Mouse (Mus musculus) skeletal muscle tissue, adult 2 months (tissue): ENCODE measurements around the gene Aspa.
"Not testable (repeated sequence)": the region's sequence is repeated elsewhere in the genome, so short reads cannot be mapped to it uniquely, and the experiment has no call there.

Experiments used
- DNase-seq: peaks from one replicate; pipeline ENCODE4 v3.0.0-alpha.2; 2012; ENCODE audit warnings: low read depth, low spot score

Aspa gene

DNA sequence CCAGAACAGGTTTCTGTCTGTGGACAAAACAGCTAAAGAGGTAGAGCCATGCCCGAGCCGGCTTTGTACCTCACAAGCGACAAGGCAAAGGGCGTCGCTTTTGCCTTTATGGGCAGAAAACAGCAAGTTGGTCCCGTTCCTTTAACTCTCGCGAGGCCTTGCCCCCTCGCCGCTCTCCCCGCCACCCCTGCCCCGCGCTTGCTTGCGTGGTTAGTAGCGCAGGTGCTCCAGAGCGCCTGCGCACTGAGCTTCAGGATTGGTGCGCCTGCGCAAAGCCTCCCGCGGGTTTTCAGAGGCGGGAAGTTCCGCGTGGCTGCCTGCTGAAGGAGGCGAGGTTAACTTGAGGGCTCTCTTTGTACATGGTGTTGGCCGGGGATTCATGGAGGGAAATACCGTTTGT lies at the start of gene Aspa, which contains the start of the genes Gm49340 and Spata22:
Gene Aspa, minus strand, starts transcription at position 155 of the 400 bp plus-strand sequence.
Gene Gm49340, plus strand, starts transcription at position 300 of the 400 bp plus-strand sequence.
Gene Spata22, plus strand, starts transcription at position 300 of the 400 bp plus-strand sequence.
- DNase-seq = no peak

DNA sequence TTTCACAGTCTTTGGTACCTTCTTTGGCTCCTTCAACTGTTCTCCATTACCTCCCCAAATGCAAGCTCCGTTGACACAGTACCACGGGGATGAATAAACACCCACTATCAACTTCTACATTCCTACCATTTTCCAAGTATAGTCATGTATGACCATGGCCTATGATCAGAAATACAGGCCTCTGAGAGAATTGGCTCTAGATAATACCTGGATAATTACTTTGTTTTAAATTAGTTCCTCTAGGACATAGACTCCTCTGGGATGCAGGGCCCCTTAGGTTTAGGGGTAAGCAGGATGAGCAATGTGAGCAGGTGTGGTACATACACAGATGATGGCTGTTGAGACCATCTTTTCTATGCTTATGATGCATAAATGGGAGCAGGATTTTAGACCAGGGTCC lies 41.5 kb upstream of the Aspa start, which contains the start of gene Olfr376:
Gene Olfr376, plus strand, starts transcription at position 301 of the 400 bp plus-strand sequence.
- DNase-seq = no peak

DNA sequence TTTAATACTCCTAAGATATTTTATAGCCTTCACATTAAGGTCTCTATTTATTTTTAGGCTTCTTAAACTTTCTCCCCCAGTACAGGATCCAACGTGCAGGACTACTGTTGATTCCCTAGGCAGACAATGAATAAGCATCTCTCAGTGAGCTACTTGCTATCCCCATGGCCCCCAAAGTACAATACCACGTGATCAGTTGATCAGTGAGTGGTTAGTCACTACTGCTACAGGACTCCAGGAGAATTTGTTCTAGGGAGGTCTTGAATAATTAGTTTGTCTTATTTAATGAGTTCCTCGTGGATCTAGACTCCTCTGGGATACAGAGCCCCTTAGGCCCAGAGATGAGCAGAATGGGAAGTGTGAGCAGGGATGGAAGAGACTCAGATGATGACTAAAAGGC lies 21.1 kb upstream of the Aspa start, which contains the start of gene Olfr20:
Gene Olfr20, plus strand, starts transcription at position 301 of the 400 bp plus-strand sequence.
- no peak for DNase-seq

DNA sequence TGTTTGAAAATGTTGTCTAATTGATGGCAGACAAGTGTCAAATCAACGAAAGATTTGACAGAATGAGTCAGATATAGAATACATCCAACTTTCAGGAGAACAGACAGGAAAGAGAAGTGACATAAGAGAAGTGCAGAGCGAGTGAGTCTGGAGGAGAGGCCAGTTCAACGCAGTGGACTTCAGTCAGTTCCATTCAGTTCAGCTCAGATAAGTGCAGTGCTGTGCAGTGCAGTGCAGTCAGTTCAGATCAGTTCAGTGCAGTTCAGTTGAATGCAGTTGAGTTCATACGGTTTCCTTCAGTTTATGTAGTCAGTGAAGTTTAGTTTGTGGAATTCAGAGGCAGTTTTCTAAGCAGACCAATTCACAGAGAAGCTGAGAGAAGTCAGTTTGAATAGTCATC lies 7.5 kb upstream of the Aspa start:
- no peak for DNase-seq

DNA sequence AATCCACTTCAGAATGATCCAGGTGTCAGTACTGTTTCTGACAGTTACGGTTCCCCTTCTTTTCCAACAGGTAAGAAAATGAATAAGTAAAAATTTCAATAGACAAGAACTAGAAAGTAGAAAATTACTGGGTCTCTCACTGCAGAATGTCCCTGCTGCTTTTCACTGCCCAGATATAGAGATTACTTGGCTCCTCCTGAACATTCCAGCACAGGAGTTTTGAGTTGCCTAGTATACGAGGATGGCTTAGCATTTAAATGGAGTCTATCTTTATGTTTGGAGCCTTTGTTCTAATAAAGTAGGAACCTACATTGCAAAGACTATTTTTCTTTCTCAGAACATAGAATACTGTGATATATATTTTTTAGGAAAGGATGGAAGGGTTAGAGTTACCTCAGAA lies 4.0 kb upstream of the Aspa start:
- no peak for DNase-seq

DNA sequence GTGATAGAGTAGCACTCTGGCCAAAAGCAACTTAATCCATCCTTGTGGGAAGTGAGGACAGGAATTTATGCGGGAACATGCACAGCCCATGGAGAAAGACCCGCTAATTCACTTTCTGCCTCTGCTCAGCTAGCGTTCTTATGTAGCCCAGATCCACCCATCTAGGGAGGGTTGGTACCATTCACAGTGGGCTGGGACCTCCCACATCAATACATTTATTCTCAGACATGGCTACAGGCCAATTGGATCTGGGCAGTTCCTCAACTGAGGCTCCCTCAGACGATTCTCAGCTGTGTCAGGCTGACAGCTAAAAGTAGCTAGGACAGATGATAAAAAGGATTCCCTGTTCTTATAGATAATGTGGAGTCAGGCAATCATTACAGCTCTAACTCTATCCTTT lies 2.0 kb downstream of the Aspa start:
- DNase-seq = no peak

DNA sequence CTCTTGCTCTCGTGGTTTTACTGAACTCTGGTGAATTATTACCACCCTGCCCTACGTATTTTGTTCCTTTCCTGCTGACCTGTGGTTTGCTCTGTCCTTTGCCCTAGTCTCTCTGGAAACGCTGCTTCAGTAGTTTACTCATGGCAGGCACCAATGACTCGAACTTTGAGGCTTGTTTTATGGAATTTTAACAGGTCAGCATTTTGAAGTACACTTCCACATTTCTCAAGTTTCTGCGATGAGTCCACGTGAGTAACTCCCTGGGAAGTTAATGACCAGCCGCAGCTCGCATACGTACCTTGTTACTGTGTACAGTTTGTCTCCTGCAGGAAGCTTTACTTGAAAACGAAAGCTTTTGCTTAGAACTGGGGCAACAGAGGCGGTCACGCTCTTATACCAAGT lies 2.9 kb downstream of the Aspa start:
- DNase-seq = peak; percentile 21

DNA sequence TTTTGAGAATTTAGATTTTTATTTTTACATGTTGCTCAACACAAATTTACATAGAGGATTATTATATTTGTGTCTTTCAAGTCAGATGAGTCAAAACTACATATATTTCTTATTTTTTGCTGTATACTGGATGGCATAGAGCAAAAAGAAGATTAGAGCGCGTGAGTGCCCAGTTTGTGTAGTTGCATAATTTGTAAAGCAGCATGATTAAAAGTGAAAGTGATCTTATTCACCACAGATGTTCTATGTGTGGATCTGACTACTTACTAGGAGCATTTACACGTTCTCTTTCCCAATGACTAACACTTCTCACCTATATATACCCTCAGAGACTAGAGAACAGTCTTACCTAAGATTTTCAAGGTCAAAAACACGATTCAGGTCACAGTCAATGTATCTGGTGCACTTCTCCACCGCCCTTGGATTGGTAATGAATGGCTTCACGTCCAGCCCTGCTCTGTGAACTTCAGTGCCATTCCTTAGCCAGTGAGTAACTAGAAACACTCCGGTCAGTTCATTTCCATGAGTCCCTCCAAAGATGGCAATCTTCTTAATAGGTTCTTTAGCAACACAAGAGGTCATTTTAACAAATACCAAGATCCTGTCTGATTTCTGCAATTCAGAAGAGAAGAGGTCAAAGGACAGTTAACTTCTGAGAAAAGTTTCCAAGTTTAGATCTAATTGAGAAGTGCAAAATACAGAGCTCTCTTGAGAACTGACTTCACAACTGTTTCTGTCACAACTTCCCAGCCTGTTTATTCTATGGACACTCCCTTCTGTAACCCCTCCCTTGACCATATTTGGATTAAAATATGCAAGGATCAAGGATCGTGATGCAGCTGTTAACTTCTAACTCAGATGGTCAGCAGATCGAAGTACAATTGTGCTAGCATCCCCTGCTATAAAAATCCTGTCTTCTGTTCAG lies 5.2 kb downstream of the Aspa start:
- DNase-seq = peak; percentile 12

DNA sequence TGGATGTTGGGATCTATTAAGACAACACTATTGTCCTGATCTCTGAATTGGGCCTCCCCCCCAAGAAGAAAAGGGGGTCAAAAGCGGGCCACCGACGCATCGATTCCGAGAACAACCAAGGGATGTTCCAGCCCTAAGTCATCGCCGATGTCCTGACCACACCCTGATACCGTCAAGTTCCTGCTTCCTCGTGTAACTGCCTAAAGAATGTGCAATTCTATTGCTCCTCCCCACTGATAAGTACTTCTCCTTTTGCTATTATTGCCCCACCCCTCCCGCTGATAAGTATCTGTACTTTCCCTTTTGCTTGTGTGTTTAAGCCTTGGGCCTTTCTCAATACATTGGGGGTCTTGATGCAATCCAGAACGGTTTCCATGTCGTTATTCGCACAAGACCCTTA lies 8.3 kb downstream of the Aspa start:
- not testable (repeated sequence) for DNase-seq

DNA sequence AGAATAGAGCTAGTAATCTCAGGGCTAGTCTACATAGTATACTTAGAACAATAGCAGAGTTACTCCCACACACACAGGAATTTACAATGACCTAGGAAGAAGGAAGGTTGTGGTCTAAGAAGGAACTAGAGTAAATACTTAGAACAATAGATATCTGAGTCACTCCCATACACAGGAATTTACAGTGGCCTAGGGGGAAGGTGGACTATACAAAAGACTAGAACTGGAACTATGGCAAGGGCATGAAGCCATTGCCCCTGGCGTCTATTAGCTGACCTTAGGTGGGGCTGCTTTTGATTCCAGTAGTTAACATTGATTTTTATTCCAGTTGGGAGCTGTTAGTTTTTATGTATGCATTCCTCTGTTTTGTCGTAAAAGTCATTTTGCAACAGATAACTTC lies 10.8 kb downstream of the Aspa start:
- not testable (repeated sequence) for DNase-seq

DNA sequence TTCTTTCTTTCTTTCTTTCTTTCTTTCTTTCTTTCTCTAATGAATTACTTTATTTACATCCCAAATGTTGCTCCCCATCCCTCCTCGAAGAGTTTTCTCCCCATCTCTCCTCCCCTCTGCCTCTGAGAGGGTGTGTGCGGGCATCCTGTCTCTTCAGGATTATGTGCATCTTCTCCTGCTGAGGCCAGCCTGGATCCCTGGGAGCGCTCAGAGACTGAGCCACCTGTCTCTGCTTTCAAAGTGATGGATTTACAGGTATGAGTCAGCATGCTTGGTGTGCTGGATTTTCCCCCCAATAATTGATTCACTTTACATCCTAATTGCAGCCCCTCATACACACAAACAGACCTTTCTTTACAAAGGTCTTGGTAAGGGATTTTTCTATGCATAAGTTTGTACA lies 13.4 kb downstream of the Aspa start:
- no peak for DNase-seq

DNA sequence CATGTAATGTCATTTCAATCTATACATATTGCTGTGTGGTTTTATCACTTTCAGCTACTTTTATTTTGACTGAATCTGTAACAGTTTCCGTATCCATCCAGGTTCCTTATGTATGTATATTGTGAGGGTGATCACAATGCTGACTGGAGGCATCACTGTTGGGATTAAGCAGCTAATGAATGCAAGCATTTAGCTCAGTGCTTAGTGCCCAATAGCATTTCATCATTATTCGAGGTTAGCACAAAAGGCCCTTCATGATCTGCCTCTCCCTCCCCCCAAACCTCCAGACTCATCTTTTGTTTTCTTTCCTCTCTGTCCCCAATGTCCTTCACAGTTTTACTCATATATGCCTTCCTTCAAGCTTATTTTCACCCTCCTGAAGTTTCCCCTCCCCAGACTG lies 26.3 kb downstream of the Aspa start:
- DNase-seq = no peak

DNA sequence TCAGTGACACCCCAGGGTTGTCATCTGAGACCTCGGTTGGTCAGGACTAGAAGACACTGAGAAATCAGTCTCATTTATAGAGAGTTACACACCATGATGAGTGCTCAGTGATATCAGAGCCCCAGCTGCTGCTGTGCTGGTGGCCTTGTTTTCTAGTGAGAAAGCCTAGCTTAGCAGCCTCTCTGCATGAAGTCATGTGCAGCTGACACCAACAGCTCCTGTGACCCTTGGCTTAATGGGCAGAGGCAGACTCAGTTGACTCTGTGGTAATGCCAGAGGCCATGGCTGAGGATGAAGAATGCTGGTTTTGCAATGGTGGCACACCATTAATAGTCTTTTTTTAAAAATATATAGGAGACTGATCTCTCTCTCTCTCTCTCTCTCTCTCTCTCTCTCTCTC lies 39.8 kb downstream of the Aspa start:
- DNase-seq = no peak

DNA sequence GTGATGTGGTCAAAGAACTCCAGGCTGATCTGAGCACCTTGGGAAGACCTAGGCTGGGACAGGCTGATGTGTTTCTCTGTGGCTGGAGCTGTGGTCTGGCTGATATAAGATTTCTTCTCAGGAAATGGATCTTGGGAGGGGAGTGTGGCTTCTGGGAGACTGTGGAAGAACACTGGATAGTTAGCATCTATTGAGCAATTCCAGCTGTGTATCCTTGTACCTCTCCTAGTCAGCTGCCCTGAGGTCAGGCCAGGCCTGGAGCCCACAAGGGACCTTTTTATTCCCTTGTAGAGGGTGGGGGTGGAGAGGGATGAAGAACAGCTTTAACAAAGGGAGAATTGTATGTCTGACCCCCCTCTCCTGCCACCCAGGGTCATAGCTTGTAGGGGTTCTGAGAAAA lies 45.0 kb downstream of the Aspa start:
- DNase-seq = peak; percentile 40

DNA sequence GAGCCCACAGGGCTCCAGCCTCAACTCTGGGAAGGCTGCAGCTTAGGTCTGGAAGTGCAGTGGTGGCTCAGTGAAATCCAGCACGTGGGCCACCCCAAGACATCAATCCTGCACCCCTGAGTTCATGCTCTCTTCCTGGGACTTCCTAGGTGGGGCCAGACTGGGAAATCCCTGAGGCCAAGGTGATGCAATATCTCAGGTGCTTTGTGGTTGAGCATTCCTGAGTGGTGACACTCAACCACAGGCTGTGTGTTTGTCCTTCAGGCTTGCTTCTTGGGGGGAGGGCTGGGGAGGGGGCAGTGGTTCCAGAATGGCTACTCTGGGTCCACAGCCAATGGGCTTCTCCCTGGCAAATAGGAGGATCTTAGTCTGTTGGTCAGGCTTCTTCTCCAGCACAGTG lies 45.5 kb downstream of the Aspa start:
- DNase-seq = no peak

DNA sequence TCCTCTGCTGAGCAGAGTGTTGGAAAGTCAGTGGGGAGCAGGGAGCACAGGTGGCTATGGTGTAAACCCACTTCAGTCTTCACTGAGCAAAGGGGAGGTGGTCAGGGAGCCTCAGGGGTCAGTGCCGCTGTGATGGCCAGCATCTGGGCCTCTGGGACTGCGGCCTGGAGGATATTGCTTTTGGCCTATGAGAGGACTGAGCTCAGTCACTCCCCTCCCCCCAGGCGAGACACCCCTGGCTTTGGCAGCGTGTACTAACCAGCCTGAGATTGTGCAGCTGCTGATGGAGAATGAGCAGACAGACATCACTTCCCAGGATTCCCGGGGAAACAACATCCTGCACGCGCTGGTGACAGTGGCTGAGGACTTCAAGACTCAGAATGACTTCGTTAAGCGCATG lies 46.0 kb downstream of the Aspa start:
- DNase-seq = no peak

DNA sequence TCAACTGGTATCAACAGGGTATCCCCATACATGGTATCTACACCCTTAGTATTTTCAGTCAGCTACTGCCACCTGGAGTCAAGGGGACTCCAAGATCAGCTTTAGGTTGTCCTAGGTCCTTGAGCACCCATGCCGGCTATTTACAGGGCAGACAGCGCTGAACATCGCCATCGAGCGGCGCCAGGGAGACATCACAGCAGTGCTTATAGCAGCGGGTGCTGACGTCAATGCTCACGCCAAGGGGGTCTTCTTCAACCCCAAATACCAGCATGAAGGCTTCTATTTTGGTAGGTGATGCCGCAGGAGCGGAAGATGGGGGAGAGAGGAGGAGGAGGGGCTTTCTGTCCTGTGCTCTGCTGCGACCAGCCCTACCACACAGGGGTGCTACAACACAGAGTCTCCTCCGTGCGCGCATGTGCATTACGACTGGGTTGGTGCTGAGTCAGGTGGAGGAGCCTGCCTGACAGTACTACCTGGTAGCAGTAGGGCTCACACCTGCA lies 47.8 kb downstream of the Aspa start:
- peak; percentile 43 for DNase-seq

DNA sequence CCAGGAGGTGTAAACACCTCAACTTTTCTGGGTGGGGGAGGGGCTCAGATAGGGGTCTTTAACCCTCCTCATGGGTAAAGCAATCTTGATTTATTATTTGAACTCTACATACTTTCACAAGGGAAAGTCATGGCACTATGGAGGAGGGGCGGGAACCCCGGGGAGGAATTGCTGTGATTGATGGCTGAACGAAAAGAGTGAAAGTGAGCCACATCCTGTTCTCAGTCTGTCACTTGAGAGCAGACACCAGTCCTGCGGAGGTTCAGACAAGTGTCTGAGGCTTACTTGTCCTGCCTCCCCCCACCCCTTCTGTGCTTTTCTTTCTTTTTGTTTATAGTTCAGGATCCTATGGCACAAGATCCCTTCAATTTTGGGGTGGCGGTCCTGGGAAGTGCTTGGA lies 48.7 kb downstream of the Aspa start:
- DNase-seq = no peak

DNA sequence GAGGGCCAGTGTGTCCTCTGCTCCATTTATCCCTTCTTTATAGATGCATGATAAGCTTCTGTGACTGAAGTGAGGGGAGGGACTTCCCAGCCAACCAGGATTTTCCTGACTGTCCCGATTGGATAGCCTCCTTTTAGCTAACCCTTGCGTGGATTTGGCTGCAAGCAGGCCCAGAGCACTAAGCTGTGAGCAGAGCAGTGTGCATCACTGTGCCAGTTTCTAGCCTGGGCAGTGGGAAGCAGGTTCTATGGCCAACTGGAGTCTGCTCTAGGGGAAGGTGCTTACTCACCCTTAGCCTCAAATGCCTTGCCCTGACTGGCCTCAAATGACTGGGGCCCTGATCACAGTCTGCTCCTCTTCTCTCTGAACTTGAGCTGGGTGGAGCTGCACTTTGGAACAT lies 54.6 kb downstream of the Aspa start:
- peak; percentile 39 for DNase-seq

DNA sequence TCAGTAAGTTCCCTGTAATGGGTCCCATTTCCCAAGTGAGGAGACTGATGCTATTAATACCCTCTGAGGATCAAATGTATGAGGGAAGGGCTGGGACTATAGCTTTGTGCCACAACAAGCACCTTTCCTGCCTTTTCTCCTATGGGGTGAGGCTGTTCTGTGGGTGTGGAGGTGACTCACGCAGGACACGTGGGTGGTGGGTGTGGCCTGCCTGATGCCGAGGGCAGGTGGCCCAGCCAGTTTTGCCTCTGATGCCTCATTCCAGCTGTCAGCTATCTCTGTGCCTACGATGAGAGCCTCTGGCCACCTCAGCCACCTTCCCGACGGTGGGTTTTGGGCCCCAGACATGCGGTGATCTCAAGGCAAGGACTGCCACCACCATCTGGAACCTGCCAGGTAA lies 62.1 kb downstream of the Aspa start, which contains the start of gene Trpv3:
Gene Trpv3, plus strand, starts transcription at position 122 of the 400 bp plus-strand sequence.
- no peak for DNase-seq

DNA sequence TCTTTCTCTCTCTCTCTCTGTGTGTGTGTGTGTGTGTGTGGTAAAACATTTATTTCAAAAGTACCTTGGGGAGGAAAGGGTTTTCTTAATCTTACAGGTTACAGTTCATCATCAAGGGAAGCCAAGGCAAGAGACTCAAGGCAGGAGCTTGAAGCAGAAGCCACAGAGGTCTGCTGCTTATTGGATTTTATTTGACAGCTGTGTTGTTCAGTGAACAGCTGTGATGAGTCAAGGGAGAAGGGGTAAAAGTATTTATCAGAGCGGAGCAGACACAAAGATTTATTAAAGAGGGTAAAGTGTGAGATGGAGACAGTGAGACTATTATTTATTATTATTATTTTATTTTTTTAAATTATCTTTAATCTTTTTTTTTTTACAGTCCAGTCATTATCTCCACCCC lies 68.0 kb downstream of the Aspa start:
- no peak for DNase-seq

DNA sequence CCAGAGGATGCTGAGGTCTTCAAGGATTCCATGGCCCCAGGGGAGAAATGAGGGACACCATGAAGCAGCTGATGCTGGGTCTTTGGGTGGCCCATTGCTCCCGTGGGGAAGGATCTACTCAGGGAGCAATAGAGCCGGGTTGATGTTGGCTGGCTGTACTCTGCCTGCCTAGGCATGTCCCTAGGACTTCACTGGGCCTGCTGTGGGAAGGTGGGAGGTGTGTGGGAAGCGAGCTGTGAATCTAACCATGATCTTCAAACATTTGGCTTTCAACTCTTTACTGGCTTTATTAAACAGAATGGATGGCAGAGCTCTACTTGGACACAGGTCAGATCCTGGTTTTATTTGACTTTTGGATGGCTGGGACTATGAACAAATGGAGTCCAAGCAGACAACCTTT lies 68.9 kb downstream of the Aspa start:
- no peak for DNase-seq

DNA sequence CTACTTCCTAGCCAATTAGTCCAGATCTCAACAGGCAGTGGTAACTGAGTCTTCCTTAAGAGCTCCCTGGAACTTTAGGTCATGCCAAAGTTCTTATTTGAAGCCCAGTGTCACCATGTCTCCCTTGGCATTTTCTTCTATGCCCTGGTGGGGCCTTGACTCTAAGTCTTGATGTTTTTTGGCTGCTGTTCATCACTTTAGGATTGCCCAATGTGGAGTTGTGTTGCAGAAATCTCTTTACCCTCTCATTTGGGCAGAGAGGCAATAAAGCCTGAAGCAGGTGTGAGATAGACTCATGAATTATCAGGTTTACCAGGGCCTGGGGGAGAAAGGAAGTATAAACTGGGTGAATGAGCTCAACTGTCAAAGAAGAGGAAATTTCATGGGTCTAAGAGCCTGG lies 70.7 kb downstream of the Aspa start:
- no peak for DNase-seq
